17 mouse cellular contexts compared by ENCODE assay signal in genomic region chr13:119619735-119620134, GRCm38 (mm10). TPM values are rescaled to one million over a fixed set of nuclear protein-coding genes. Genes with fewer than 3 reads are reported as not detected.
DNase-seq lines count a peak whose midpoint lies in the region; ATAC-seq and TF ChIP-seq lines count a peak whose summit lies in the region.
"Had no signal": no experiment of that assay in that cellular context is flagged by ENCODE, and none has a peak within 500 bp of the region (broad histone marks: within the 10 kb centered on the region; RNA-seq: fewer than 3 reads in every experiment).

No protein-coding gene starts in this region.

- H3K9ac ChIP-seq in kidney, postnatal 0 days (ENCODE audit: low read depth, low read length): no peak overlapping the region
- no peak overlapping the region for H3K9ac ChIP-seq in stomach, postnatal 0 days (ENCODE audit: low read length)
- H3K9ac ChIP-seq in hindbrain, embryonic 14.5 days: no peak overlapping the region
- H3K9ac ChIP-seq: liver, embryonic 15.5 days; neural tube, embryonic 15.5 days had no signal

- H3K4me2 ChIP-seq in kidney, postnatal 0 days (ENCODE audit: low read length): no peak overlapping the region
- no peak overlapping the region for H3K4me2 ChIP-seq in stomach, postnatal 0 days (replicated peaks; ENCODE audit: low read depth)
- no peak overlapping the region for H3K4me2 ChIP-seq in hindbrain, embryonic 14.5 days (replicated peaks)
- H3K4me2 ChIP-seq: liver, embryonic 15.5 days; neural tube, embryonic 15.5 days had no signal

- no peak overlapping the region for H3K4me3 ChIP-seq in heart, embryonic 10.5 days
- H3K4me3 ChIP-seq in kidney, postnatal 0 days (replicated peaks; ENCODE audit: low read depth, low read length): no peak overlapping the region
- H3K4me3 ChIP-seq in stomach, postnatal 0 days (ENCODE audit: low read depth, low read length): no peak overlapping the region
- no peak overlapping the region for H3K4me3 ChIP-seq in hindbrain, embryonic 14.5 days (replicated peaks; ENCODE audit: low read length)
- H3K4me3 ChIP-seq: hindbrain, embryonic 10.5 days; liver, embryonic 15.5 days; neural tube, embryonic 15.5 days had no signal

- 77% methylated on average over 3 of the region's 3 CpGs for WGBS in heart, embryonic 10.5 days
- WGBS in kidney, postnatal 0 days: 26% methylated on average over 3 of the region's 3 CpGs
- WGBS in stomach, postnatal 0 days: 36% methylated on average over 3 of the region's 3 CpGs
- WGBS in hindbrain, embryonic 14.5 days: 87% methylated on average over 3 of the region's 3 CpGs

- no peak; the same call in 1 of the 2 replicates for ATAC-seq in kidney, postnatal 0 days (replicated peaks; ENCODE audit: low FRiP score, low read depth)
- ATAC-seq in stomach, postnatal 0 days (ENCODE audit: low FRiP score, low TSS enrichment): no peak
- ATAC-seq in hindbrain, embryonic 14.5 days (ENCODE audit: low FRiP score): no peak
- ATAC-seq: forebrain, embryonic 16.5 days; inflammation-experienced regulatory T-cells, adult 6 months had no signal

- TF ChIP-seq EP300 in stomach, postnatal 0 days (optimal IDR thresholded peaks at IDR 0.05): no peak

- H3K4me1 ChIP-seq in heart, embryonic 10.5 days: no peaks in the 10 kb centered on the region
- H3K4me1 ChIP-seq in kidney, postnatal 0 days (replicated peaks; ENCODE audit: insufficient read depth, low read length): no peaks in the 10 kb centered on the region
- no peaks in the 10 kb centered on the region for H3K4me1 ChIP-seq in stomach, postnatal 0 days (replicated peaks; ENCODE audit: control insufficient read depth, insufficient read depth)
- no peaks in the 10 kb centered on the region for H3K4me1 ChIP-seq in hindbrain, embryonic 14.5 days (replicated peaks; ENCODE audit: control insufficient read depth, insufficient read depth, low read length)
- H3K4me1 ChIP-seq: hindbrain, embryonic 10.5 days; liver, embryonic 15.5 days; neural tube, embryonic 15.5 days had no signal

- DNase-seq in heart, adult 11 months: peak; percentile 88
- DNase-seq in heart, embryonic 10.5 days (ENCODE audit: low spot score): no peak
- DNase-seq in 3134 (ENCODE audit: extremely low read depth, insufficient read length, low spot score): peak; percentile 35
- peak; percentile 43 for DNase-seq in adipocyte (ENCODE audit: low spot score)
- peak; percentile 56 for DNase-seq in kidney, postnatal 0 days (ENCODE audit: low spot score)
- no peak for DNase-seq in stomach, postnatal 0 days (ENCODE audit: low spot score)
- DNase-seq in frontal cortex, adult 2 months (ENCODE audit: extremely low spot score in 1 of 2, low spot score in 1 of 2): no peak
- DNase-seq in hindbrain, embryonic 14.5 days (ENCODE audit: low spot score): no peak
- DNase-seq: adrenal gland, postnatal 14 days; cerebellum, adult 9-11 months; lung, postnatal 14 days had no signal

- no peak overlapping the region for H3K27ac ChIP-seq in heart, embryonic 10.5 days
- peak overlapping the region; percentile 38; the same call in 1 of the 2 replicates for H3K27ac ChIP-seq in kidney, postnatal 0 days
- H3K27ac ChIP-seq in stomach, postnatal 0 days (replicated peaks): no peak overlapping the region
- no peak overlapping the region for H3K27ac ChIP-seq in hindbrain, embryonic 14.5 days
- H3K27ac ChIP-seq: hindbrain, embryonic 10.5 days; liver, embryonic 15.5 days; neural tube, embryonic 15.5 days had no signal

- TF ChIP-seq CTCF in kidney, postnatal 0 days (IDR thresholded peaks at IDR 0.05; ENCODE audit: low read depth): no peak
- no peak for TF ChIP-seq CTCF in stomach, postnatal 0 days (IDR thresholded peaks at IDR 0.05; ENCODE audit: low read depth)

- no peaks in the 10 kb centered on the region for H3K27me3 ChIP-seq in heart, embryonic 10.5 days (ENCODE audit: insufficient read depth, poor library complexity, severe bottlenecking)
- no peaks in the 10 kb centered on the region for H3K27me3 ChIP-seq in kidney, postnatal 0 days (ENCODE audit: insufficient read depth, low read length)
- H3K27me3 ChIP-seq in stomach, postnatal 0 days (ENCODE audit: control insufficient read depth, insufficient read depth, low read length): no peaks in the 10 kb centered on the region
- H3K27me3 ChIP-seq in hindbrain, embryonic 14.5 days (ENCODE audit: control insufficient read depth, insufficient read depth, low read length): no peaks in the 10 kb centered on the region
- H3K27me3 ChIP-seq: liver, embryonic 15.5 days; neural tube, embryonic 15.5 days had no signal

- no peaks in the 10 kb centered on the region for H3K9me3 ChIP-seq in heart, embryonic 10.5 days
- no peaks in the 10 kb centered on the region for H3K9me3 ChIP-seq in kidney, postnatal 0 days (replicated peaks; ENCODE audit: low read length)
- H3K9me3 ChIP-seq in stomach, postnatal 0 days (ENCODE audit: control insufficient read depth, low read length): no peaks in the 10 kb centered on the region
- H3K9me3 ChIP-seq in hindbrain, embryonic 14.5 days (ENCODE audit: control insufficient read depth, low read length): no peaks in the 10 kb centered on the region
- H3K9me3 ChIP-seq: liver, embryonic 15.5 days; neural tube, embryonic 15.5 days had no signal

- no peaks in the 10 kb centered on the region for H3K36me3 ChIP-seq in heart, embryonic 10.5 days
- no peaks in the 10 kb centered on the region for H3K36me3 ChIP-seq in kidney, postnatal 0 days (ENCODE audit: insufficient read depth, low read length)
- no peaks in the 10 kb centered on the region for H3K36me3 ChIP-seq in stomach, postnatal 0 days (ENCODE audit: control insufficient read depth, insufficient read depth, low read length)
- H3K36me3 ChIP-seq in hindbrain, embryonic 14.5 days (replicated peaks; ENCODE audit: control insufficient read depth, insufficient read depth): no peaks in the 10 kb centered on the region
- H3K36me3 ChIP-seq: hindbrain, embryonic 10.5 days; liver, embryonic 15.5 days; neural tube, embryonic 15.5 days had no signal

RNA-seq across cellular contexts. Expression of gene Ccl28, which starts 3.9 kb away (rescaled TPM):
- polyA plus RNA-seq in heart, embryonic 10.5 days (2016; fragmentation: Nextera tagmentation; extraction: Ambion mirVana): 0.04 TPM in 1 of 2 replicates, not detected in the other
- 0.08 and 0.13 TPM in 2 replicates for polyA plus RNA-seq in kidney, postnatal 0 days (2015; fragmentation: Nextera tagmentation; extraction: Ambion mirVana)
- polyA plus RNA-seq in stomach, postnatal 0 days (2015; fragmentation: Nextera tagmentation; extraction: Ambion mirVana): 0.10 and 0.31 TPM in 2 replicates
- 0.19 and 2.3 TPM in 2 replicates for polyA plus RNA-seq in frontal cortex, adult 2 months (2012; rRNA removed)
- polyA plus RNA-seq in hindbrain, embryonic 14.5 days (2014; fragmentation: Nextera tagmentation; extraction: Ambion mirVana): 0.40 and 0.53 TPM in 2 replicates
- polyA plus RNA-seq: heart, embryonic 14.5 days; liver, embryonic 15.5 days had no signal

Comparison
In these comparisons a context has a peak if more than half of its experiments do, and no peak if none do; other contexts are left out.
1. DNase-seq: peak in heart, adult 11 months (single experiment), 3134 (single experiment), adipocyte (single experiment) and kidney, postnatal 0 days (single experiment); none in heart, embryonic 10.5 days (single experiment), stomach, postnatal 0 days (single experiment), frontal cortex, adult 2 months (0 of 2) and hindbrain, embryonic 14.5 days (single experiment).